Mouse (Mus musculus) MEL-GATA-1-ER (cell line): ENCODE measurements at regions not wholly inside any gene's neighbourhood (a gene's known extent, or its start where the extent isn't known, plus 50 kb on each side); places are given as distances from the start of the nearest gene placed in this dataset.

Experiments
- DNase-seq: peaks from one replicate; pipeline ENCODE4 v3.0.0-alpha.2; 2012; ENCODE audit warnings: low read depth; ENCODE audit errors: extremely low read depth

DNA sequence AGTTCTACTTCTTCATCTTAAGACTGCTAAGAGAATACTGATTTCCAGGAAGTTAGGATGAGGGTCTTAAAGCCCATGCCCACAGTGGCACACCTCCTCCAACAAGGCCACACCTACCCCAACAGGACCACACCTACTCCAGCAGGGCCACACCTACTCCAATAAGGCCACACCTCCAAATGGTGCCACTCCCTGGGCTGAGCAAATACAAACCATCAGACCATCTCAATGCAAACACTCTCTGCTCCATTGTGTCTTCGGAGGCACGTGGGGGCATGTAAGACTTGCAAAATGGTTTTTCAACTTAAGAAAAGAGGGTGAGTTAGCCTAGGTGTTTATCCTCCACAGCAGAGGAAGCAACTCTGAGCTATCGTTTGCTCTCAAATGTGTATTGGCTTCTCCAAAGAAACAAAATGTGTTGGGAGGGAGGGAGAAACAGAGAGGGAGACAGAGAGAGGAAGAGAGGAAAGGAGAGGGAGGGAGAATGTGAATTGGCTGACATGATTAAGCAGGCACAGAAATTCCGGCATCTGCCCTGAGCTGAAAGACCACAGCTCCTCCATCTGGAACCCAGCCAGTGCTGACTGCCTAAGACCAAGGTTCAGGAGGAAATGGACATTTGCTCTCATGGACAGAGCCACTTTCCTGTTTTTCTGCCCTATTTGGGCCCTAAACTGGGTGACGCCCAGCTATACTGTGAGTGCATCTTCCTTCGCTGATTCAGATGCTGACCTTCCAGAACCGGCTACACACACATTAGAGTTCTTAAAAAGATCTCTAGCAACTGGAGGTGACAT lies 356.2 kb downstream of the Ice1 start:
- no peak for DNase-seq

DNA sequence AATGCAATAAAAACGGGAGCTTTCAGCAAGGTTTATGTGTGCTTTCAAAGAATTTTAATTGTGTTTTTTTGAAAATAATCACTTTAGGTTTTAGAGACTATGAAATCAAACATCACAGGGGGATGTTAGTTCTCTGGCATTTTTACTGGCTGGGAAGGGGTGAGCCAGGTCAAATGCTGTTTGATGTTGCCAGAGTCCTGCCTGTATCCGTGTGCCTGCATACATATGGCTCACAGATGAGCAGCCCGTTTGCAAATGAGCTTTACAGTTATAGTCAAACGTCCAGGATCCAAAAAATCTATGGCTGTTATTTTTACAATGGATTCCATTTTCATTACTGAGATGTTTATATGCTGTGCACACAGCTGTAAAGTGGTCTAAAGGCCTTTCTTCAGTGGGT lies 354.7 kb downstream of the Ice1 start:
- no peak for DNase-seq

GRCm38 (mm10) chr13:70283231-70283630 lies 354.2 kb downstream of the Ice1 start:
- DNase-seq: no peak

DNA sequence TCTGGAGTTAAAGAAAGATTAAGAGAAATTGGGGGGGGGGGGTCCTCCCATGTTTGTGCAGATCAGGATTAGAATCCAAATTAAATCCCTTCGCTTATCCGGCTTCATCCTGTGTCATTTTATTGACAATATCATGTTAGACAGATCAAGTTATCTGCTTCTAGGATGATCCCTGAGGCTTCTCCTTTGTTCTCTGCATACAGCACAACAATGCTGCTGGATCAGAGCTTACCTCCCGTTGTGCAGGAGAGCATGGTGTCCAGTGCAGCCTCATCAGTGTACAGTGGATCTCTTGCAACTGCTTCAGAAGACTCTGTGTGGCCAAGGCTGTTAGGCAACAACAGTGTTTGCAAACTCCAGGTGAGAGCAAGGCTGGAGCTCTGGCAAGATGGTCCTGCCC lies 344.7 kb downstream of the Ice1 start:
- no peak for DNase-seq

GRCm38 (mm10) chr13:70303953-70304525 lies 333.4 kb downstream of the Ice1 start:
- DNase-seq: no peak

DNA sequence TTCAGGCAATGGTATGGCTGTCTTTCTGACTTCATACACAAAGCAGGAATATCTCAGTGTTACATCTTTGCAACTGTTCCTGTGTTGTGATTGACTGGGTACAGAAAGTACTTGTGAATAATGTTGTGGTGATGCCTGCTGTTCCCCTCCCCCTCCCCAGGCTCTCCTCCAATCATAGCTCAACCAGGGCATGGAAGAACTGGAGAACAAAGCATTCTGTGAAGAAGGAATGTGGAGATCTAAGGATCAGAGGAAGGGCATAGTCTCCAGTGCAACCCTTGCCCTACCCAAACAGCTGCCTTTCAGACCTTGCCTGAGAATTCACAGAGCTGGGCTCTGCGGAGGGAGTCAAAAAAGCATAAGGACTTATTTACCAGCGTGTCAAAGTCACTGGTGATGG lies 326.9 kb downstream of the Ice1 start:
- no peak for DNase-seq

DNA sequence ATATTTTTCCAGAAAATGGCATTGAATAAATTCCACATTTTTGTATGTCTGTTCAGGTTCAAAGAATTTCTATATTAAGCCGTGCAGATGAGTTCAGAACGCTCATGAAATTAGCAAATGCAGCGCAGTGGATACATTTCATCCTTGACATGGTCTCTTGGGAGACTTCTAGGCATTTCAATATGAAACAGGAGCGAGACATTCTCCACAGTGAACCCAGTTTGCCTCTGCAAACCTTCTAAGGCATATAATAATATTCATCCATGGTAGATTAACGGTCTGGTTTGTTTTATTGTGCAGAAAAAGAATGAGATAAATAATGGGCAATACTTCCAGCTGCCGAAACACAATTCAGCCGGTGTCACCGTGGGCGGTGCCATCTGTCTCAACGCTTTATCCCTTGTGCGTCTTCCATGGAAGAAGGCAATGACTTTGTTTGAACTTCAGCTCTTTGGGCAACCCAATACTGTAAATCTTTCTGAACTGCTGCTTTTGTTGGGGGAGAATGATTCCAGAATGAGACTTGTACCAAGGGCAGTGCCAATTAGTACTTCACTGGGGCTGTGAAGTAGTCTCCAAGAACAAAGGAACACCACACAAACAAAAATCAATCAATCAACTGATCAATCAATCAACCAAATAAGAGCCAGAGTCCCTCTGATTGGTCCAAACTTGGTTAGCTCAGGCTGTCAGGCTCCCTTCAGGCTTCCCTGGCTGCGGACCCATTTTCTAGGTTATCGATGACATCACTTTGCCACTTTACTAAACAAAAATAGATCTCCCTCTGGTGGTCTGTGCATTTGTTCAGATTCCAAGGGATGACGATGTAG lies 326.0 kb downstream of the Ice1 start:
- no peak for DNase-seq

DNA sequence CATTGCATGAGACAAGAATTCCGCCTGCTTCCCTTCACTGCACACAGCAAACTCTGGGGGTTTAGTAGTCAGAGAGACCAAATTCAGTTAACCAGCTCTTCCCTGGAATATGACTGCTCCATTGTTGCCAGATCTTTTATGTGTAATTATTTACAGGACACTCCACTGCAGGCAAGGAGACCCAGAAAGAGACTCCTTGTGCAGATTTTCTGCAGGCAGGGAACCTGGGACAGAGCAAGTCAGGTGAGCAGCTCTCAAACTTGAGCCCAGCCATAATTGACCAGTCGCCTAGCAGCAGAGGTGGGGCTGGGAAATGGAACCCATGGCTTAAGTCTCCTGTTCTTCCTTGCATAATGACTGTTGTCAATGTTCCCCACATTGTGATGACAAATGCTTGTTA lies 324.2 kb downstream of the Ice1 start:
- no peak for DNase-seq

DNA sequence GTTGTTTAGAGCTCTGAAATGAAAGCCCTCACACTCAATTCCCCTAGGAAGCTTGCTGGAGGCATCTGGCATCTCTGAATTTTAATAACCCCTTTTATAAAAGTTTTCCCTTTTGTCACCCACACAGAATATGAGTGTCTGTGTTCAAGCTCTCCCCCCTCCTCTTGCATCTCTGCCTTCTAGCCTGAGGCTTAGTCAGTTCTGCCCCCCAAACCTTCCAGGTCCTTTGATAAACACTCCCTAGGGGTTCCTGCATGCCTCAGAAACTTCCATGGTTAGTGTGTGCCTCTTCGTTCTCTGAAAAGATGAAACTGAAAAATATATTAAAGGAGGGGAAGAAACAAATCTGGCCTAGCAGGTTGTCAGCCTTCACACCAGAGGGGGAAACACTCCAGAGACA lies 313.9 kb downstream of the Ice1 start:
- no peak for DNase-seq

DNA sequence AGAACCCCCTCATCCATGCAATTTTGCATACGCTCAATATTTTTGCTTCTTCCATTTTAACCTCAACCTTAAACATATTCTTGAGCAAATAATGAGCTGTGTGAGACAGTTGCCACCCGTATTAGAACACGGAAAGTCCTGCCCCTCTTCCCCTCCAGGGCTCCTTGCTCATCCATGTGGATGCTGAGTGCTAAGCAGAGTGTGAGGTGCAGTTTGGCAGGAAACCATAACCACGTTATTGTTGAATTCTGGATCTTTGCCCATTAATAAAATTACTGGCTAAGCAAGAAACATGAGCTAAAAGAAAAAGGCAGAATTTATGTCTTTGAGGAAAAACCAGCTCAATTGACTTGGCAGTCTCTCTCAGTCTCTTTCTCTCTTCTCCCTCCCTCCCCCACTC lies 301.4 kb downstream of the Ice1 start:
- DNase-seq: no peak

DNA sequence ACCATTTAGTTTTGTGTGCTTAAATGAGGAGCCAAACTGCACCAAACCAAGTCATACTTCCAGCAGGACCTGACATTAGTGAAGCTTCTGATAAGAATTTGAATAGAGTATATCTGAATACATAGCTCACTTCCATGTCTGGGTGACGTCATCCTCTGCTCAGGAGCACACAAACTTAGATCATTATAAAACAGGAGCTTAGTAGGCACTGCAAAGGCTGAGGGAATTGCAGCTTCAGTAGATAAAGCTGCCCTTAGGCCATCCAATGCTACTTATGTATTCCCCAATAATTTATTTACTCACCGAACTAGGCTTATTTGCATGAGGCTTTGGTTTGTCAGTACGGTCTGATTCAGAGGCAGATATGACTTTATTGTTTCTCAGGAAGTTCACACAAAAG lies 297.0 kb downstream of the Ice1 start:
- DNase-seq: no peak

- DNase-seq: no peak
Observed at GRCm38 (mm10) chr13:70343191-70343734, 294.2 kb downstream of the Ice1 start.

DNA sequence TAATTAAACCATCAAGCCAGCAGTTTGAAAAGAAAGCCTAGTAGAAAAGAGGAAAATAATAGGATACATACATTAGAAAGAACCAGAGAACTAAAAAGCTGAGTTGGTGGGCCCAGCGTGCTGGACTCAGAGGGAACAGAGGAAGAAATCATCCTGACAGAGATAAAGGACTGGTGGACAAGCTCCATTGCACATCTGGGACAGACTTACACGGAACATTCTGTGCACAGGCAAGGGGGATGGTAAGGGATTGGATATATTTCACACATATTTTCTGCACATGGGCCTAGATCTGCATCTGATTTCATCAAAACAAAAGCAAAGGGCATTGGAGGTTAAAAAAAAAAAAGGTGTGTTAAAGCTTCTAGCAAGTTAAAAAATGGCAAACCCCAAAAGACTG lies 293.5 kb downstream of the Ice1 start:
- no peak for DNase-seq

DNA sequence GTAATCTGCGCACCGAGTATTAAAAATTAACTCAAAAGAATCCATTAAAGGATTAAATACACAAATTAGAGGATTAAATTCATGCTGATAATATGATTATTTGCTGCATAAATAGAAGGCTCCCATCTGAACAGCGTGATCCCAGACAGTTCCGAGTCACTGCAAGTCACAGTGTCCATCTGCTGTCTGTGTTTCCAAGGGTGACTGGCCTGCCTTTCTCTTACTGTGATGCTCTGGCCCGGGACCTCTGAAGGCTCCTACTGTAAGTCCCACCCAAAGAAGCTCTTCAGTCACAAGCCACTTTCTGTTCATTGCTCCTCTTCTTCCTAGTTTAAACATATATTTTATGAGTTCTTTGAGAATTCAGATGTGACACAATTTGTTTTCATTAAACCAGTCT lies 293.1 kb downstream of the Ice1 start:
- DNase-seq: no peak

GRCm38 (mm10) chr13:70348456-70348855 lies 289.0 kb downstream of the Ice1 start:
- DNase-seq: no peak

GRCm38 (mm10) chr13:70348965-70349364 lies 288.5 kb downstream of the Ice1 start:
- no peak for DNase-seq

- DNase-seq: no peak
Observed at GRCm38 (mm10) chr13:70369647-70370046, 267.8 kb downstream of the Ice1 start.

- DNase-seq: no peak
Observed at GRCm38 (mm10) chr13:70380772-70381171, 256.7 kb downstream of the Ice1 start.

- no peak for DNase-seq
Observed at GRCm38 (mm10) chr13:70385292-70385691, 252.1 kb downstream of the Ice1 start.

DNA sequence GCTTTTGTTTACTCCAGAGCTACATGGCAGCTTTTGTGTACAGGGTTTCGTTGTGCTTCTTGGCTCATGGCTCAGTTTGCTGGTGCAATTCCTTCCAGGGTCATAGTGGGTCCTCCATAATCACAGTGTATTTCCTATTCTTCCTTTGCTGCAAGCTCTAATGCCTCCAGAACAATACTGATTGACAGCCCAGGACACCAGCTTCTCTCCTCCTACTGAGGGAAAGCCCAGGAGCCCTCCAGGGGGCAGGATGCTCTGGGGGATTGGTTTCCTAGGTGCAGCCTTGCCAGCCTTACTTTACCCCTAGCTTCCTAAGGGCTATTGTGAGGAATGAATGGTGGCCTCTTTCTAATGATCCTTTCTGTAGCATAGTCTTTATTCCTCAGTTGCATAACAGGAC lies 224.6 kb downstream of the Ice1 start:
- no peak for DNase-seq

DNA sequence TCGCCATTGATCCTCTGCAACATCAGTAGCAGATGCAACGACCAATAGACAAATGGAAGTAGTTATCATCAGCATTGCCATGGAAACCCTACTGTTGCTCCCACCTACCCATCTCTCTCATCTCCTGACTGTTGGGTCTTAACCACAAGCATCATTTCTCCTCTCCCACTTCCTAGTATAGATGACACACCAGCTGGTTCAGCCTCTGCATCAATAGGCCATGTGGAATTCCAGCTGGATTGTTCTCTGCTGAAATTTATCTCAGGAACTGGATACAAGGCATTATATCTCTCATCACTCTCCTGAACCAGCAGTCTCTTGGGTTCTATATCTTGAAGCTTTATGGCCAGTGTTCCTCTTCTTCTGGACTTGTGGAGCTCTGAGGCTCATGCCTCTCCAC lies 219.3 kb downstream of the Ice1 start:
- no peak for DNase-seq

DNA sequence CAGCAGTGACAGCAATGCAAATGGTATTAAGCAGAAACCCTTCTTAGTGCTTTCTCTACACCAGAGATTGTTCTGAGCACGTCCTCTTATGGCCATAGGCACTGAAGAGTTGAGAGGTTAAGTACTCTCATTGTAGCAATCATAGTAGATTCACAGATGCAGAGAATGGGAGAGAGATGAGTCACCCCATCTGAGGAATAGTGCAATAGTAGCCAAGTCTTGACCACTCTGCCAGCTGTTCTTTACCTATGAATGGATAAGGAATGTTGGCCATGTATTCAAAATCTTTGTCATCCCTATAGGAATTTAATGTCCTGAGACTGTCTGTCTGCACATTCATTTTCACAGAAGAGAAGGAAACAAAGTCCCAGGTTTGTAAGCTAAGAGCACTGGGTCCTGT lies 198.0 kb downstream of the Ice1 start:
- DNase-seq: no peak
